Mouse (Mus musculus) olfactory bulb, adult 2 months (tissue): ENCODE measurements around the gene Atn1.

ENCODE experiments used
- CTCF ChIP-seq: fragments of 200-500 bp; IDR thresholded peaks from 2 replicates; pipeline ENCODE4 v1.5.1; 2012; ENCODE audit warnings: low read depth, mild to moderate bottlenecking, low read length, moderate library complexity; ENCODE audit not compliant: insufficient read depth
- POLR2A ChIP-seq: fragments of 200-500 bp; IDR thresholded peaks from 2 replicates; pipeline ENCODE4 v1.6.1; 2012; ENCODE audit warnings: mild to moderate bottlenecking, low read depth, low read length, moderate library complexity; ENCODE audit not compliant: insufficient read depth

DNA sequence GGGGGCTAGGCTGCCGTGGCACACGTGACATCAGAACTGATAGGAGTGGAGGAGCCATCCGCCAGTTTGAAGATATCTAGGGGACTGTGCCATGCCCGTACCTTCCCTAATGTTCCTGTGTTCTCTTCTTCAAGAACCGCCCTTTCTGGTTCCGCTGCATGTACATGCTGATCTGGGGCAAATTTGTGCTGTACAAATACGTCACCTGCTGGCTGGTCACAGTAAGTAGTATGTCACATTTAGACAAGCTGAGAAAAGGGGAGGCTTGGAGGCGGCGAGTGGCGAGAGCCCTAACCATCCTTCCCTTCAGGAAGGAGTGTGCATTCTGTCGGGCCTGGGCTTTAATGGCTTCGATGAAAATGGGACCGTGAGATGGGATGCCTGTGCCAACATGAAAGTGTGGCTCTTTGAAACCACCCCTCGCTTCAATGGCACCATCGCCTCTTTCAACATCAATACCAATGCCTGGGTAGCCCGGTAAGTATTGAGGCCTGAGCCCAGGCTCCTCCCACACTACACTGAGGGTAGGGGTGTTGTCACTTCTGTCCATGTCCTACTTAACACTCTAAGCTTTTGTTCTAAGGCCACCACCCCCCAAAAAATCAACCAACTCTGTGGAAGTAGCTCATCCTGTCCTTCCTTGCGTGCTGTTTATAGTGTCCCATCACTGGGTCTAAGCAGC, 54.1 kb downstream of the Atn1 start:
- TF ChIP-seq POLR2A (no peak), CTCF (no peak)
